ENCODE assay signal across 9 mouse cellular contexts in genomic region chr11:66167801-66168651, GRCm38 (mm10). TPM values are rescaled to one million over a fixed set of nuclear protein-coding genes. Genes with fewer than 3 reads are reported as not detected.
DNase-seq lines count a peak whose midpoint lies in the region; ATAC-seq and TF ChIP-seq lines count a peak whose summit lies in the region.
"Had no signal": no experiment of that assay in that cellular context is flagged by ENCODE, and none has a peak within 500 bp of the region (broad histone marks: within the 10 kb centered on the region; RNA-seq: fewer than 3 reads in every experiment).

Gene Dnah9, minus strand, starts transcription at chr11:66168551.

- peak within 1 kb of the TSS; percentile 37 for H3K9ac ChIP-seq in intestine, embryonic 14.5 days (ENCODE audit: low read length)

- no peaks in the 10 kb centered on the region for H3K36me3 ChIP-seq in intestine, embryonic 14.5 days (ENCODE audit: control insufficient read depth, insufficient read depth, low read length)

- intact Hi-C loops in gastrocnemius, postnatal 36 days (cut with DNase I), result no loop called here
- intact Hi-C loops in left cerebral cortex, adult 2 months (cut with DNase I), result loop anchor here (5.0 to 10.0 kb wide), 3 partner anchors 207 to 359 kb away; partner anchors contain the start of gene Shisa6

- no peaks in the 10 kb centered on the region for H3K9me3 ChIP-seq in intestine, embryonic 14.5 days (ENCODE audit: control insufficient read depth, low read length)

- peaks cover 13% of the 10 kb centered on the region for H3K27me3 ChIP-seq in intestine, embryonic 14.5 days (replicated peaks; ENCODE audit: control insufficient read depth, insufficient read depth, low read length)

- WGBS in intestine, embryonic 14.5 days, result under 1% methylated on average over 53 of the region's 53 CpGs

- peak within 1 kb of the TSS; percentile 98 for H3K4me2 ChIP-seq in intestine, embryonic 14.5 days (ENCODE audit: low read length)

- 0 out of 2 replicates have a peak, but pooled peaks cover 2% of the 10 kb centered on the region for H3K4me1 ChIP-seq in intestine, embryonic 14.5 days (replicated peaks; ENCODE audit: control insufficient read depth, insufficient read depth, low read length)

- H3K4me3 ChIP-seq in intestine, embryonic 14.5 days (ENCODE audit: low read depth, low read length), result peak within 1 kb of the TSS; percentile 49
- peak within 1 kb of the TSS; percentile 73 for H3K4me3 ChIP-seq in left cerebral cortex, adult 2 months

- peak; percentile 14 to 41 for DNase-seq in adrenal gland, postnatal 4 days (ENCODE audit: low spot score in 2 of 2)
- DNase-seq in embryo, embryonic 9.5 days (ENCODE audit: extremely low spot score), result peak; percentile 85
- DNase-seq in gastrocnemius, postnatal 36 days, result peak; percentile 8 to 16
- peak; percentile 83 for DNase-seq in intestine, embryonic 14.5 days (ENCODE audit: low spot score)
- peak; percentile 83 to 84 for DNase-seq in left cerebral cortex, adult 2 months (ENCODE audit: extremely low spot score in 1 of 2, low spot score in 2 of 2)
- peak; percentile 69 for DNase-seq in lung, postnatal 14 days
- DNase-seq in right cerebral cortex, adult 2 months (ENCODE audit: low spot score in 2 of 2), result peak; percentile 88 to 90

- TF ChIP-seq CTCF in left cerebral cortex, adult 2 months (IDR thresholded peaks at IDR 0.05), result no peak; the same call in 1 of the 2 replicates

- H3K27ac ChIP-seq in intestine, embryonic 14.5 days (ENCODE audit: low read depth), result no peak within 1 kb of the TSS
- H3K27ac ChIP-seq in left cerebral cortex, adult 2 months, result peak within 1 kb of the TSS; percentile 59

- peak; percentile 90 for ATAC-seq in intestine, embryonic 14.5 days (replicated peaks; ENCODE audit: low FRiP score, low TSS enrichment, low read depth)
- ATAC-seq in monocyte, adult 5-6 weeks (replicated peaks; ENCODE audit: insufficient number of reproducible peaks, low FRiP score, low TSS enrichment, poor library complexity, severe bottlenecking), result no peak

RNA-seq across cellular contexts. Expression of gene Dnah9, which starts in this region (rescaled TPM):
- total RNA-seq in adrenal gland, postnatal 4 days (2021), result under 1 TPM; 0.03 to 0.50 TPM
- total RNA-seq in gastrocnemius, postnatal 36 days (2021), result not detected
- polyA plus RNA-seq in intestine, embryonic 14.5 days (2014; fragmentation: Nextera tagmentation; extraction: Ambion mirVana), result 0.15 and 0.22 TPM in 2 replicates
- total RNA-seq in left cerebral cortex, adult 2 months (2021), result 1 to 10 TPM; 2.4 to 4.9 TPM
- total RNA-seq in monocyte, adult 5-6 weeks (2017), result not detected in 3 replicates
- total RNA-seq: common myeloid progenitor, adult 5-6 weeks had no signal

Comparison
In these comparisons a context has a peak if more than half of its experiments do, and no peak if none do; other contexts are left out.
1. Peak in DNase-seq in adrenal gland, postnatal 4 days; RNA of the gene not detected or under 1 TPM.
2. Peak in DNase-seq in gastrocnemius, postnatal 36 days; RNA of the gene not detected or under 1 TPM.
3. Peak in DNase-seq, ATAC-seq, H3K4me3 ChIP-seq, H3K9ac ChIP-seq and H3K4me2 ChIP-seq in intestine, embryonic 14.5 days; RNA of the gene not detected or under 1 TPM.
4. DNase-seq: peak in every context shown above with its lines; median percentile 89 in right cerebral cortex, adult 2 months; 85 in embryo, embryonic 9.5 days; 84 in left cerebral cortex, adult 2 months; 83 in intestine, embryonic 14.5 days; 69 in lung, postnatal 14 days; 28 in adrenal gland, postnatal 4 days; 12 in gastrocnemius, postnatal 36 days.